Mouse (Mus musculus) liver, embryonic 15.5 days (tissue): Measurements from ENCODE around the gene Inhbb. TPM values are rescaled to one million over a fixed set of nuclear protein-coding genes. Genes with fewer than 3 reads are reported as not detected.

ENCODE experiments used
- ATAC-seq: fragments of 200-750 bp; cut with Nextera tagmentation; 2 replicates; pipeline ENCODE4 v1.8.0; 2017; ENCODE audit warnings: moderate number of reproducible peaks, mild to moderate bottlenecking, moderate library complexity; ENCODE audit not compliant: insufficient read depth
- H3K27ac ChIP-seq: fragments of 300-500 bp; sonication (generic); replicated peaks from 2 replicates; pipeline ENCODE4 v1.5.1; 2015; ENCODE audit warnings: mild to moderate bottlenecking, inconsistent platforms
- H3K27me3 ChIP-seq: fragments of 300-500 bp; sonication (generic); 2 replicates; pipeline ENCODE4 v1.6.1; 2015; ENCODE audit warnings: mild to moderate bottlenecking, inconsistent platforms
- H3K36me3 ChIP-seq: fragments of 300-500 bp; sonication (generic); replicated peaks from 2 replicates; pipeline ENCODE4 v1.6.1; 2015; ENCODE audit warnings: moderate library complexity, mild to moderate bottlenecking, inconsistent platforms
- H3K4me1 ChIP-seq: fragments of 300-500 bp; sonication (generic); replicated peaks from 2 replicates; pipeline ENCODE4 v1.6.1; 2015; ENCODE audit warnings: inconsistent platforms
- H3K4me2 ChIP-seq: fragments of 300-500 bp; sonication (generic); 2 replicates; pipeline ENCODE4 v1.6.1; 2015; ENCODE audit warnings: moderate library complexity, mild to moderate bottlenecking, inconsistent platforms
- H3K4me3 ChIP-seq: fragments of 300-500 bp; sonication (generic); replicated peaks from 2 replicates; pipeline ENCODE4 v1.5.1; 2015; ENCODE audit warnings: mild to moderate bottlenecking, inconsistent platforms
- H3K9ac ChIP-seq: fragments of 300-500 bp; sonication (generic); 2 replicates; pipeline ENCODE4 v1.6.1; 2015; ENCODE audit warnings: moderate library complexity, mild to moderate bottlenecking, inconsistent platforms
- H3K9me3 ChIP-seq: fragments of 300-500 bp; sonication (generic); replicated peaks from 2 replicates; pipeline ENCODE4 v1.6.1; 2016; ENCODE audit warnings: inconsistent platforms
- WGBS: fragments of 180-500 bp; shearing (Covaris S2); methylation state at CpG from one replicate; pipeline ENCODE4 v1.1.7; 2015; ENCODE audit warnings: mixed read lengths; ENCODE audit not compliant: insufficient replicate concordance; 5-methylcytosine and 5-hydroxymethylcytosine counted together
- polyA plus RNA-seq: library from polyadenylated mRNA; unstranded; fragments of >200 nt; fragmentation: Nextera tagmentation; extraction: Ambion mirVana; gene quantifications from 2 replicates; pipeline ENCODE4 v1.2.1, GENCODE M21; 2015

Gene Inhbb
- 0.09 TPM in 2 replicates for polyA plus RNA-seq

DNA sequence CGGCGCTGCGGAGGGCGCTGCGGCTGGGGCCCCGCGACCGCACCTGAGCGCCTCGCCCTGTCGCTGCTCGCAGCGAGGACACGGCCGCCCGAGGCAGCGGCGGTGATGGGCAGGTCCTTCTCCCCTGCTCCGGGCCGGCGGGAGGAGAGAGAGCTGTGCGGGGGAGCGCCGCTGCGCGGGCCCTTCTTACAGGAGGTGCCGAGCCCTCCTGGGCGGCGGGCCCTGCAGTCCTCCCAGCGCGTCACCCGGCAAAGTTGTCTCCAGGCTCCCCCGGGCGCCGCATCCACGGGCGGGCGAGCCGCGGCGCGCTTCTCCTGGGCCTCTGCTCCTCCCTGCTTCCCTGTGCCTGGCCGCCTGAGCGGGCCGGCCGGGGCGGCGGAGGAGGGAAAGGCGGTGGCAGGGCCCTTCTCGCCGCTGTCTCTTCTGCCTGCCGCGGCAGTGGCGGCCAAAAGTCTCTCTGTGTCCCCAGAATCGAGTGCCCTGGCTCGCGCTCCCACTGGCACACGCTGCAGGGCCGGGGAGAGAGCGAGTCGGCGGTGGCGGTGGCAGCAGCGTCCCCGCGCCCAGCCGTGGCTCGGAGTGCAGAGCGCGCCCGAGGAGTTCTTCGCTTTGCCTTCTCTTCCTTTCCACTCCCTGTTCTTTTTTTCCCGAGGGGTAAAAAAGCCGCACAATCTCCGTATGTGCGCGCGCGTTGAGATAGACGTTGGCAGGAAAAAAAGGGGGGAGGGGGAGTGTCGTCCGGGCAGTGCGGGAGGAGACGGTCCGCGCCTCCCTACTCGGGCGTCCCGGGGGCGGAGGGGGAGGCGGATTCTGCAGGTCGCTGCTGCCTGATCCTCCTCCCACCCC lies at the start of gene Inhbb:
Gene Inhbb, minus strand, starts transcription at position 673 of the 846 bp plus-strand sequence.
- peaks cover 21% of the 10 kb centered on the region; the same call in 1 of the 2 replicates for H3K4me1 ChIP-seq
- no peak within 1 kb of the TSS for H3K27ac ChIP-seq
- no peaks in the 10 kb centered on the region for H3K36me3 ChIP-seq
- H3K4me2 ChIP-seq, result peak within 1 kb of the TSS; percentile 70
- peak within 1 kb of the TSS; percentile 50 for H3K4me3 ChIP-seq
- H3K9ac ChIP-seq, result no peak within 1 kb of the TSS
- under 1% methylated on average over 78 of the region's 92 CpGs for WGBS
- ATAC-seq, result 0 out of 2 replicates have a peak, but pooled peaks have one; percentile 9
- peaks cover 91% of the 10 kb centered on the region for H3K27me3 ChIP-seq
- no peaks in the 10 kb centered on the region for H3K9me3 ChIP-seq

DNA sequence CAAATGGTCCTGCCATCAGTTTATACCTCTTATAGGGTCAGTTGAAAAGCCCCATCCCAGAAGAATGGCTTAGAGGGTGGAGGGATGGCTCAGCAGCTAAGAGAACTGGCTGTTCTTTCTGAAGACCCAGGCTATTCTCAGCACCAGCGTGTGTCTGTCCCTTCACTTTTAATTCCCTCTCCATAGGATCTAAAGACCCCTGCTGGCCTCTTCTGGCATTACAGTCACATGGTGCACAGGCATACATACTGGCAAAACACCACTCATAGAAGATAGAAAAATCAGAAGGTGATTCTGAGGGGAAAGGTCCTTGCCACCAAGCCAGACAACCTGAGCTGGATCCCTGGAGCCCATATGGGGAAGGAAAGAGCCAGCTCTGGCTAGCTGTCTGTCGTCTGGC lies 41.3 kb upstream of the Inhbb start:
- Histone ChIP-seq H3K4me1 (no peaks in the 10 kb centered on the region), H3K4me2 (no peak overlapping the region), H3K9me3 (no peaks in the 10 kb centered on the region), H3K9ac (no peak overlapping the region), H3K27me3 (peaks cover 13% of the 10 kb centered on the region), H3K4me3 (no peak overlapping the region), H3K27ac (no peak overlapping the region), H3K36me3 (no peaks in the 10 kb centered on the region)
- no peak for ATAC-seq
- 39% methylated on average over 2 of the region's 2 CpGs for WGBS

DNA sequence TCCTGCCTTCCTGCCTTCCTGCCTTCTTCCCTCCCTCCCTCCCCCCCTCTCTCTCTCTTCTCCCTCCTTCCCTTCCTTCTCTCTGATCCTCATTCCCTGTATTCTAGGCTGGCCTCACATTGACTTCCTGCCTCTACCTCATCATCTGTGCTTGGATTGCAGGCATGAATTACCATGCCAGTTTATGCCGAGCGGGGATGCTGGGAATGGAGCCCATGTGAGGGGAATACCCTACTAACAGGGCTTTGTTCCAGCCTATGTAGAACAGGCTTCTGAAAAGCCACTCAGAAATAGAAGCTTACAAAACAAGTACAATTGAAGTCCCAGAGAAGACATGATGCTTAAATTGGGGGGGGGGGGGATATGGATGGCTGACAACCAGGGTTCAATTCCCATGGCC lies 38.0 kb upstream of the Inhbb start:
- H3K4me3 ChIP-seq, result no peak overlapping the region
- H3K36me3 ChIP-seq, result no peaks in the 10 kb centered on the region
- H3K27me3 ChIP-seq, result peaks cover 25% of the 10 kb centered on the region
- H3K9me3 ChIP-seq, result no peaks in the 10 kb centered on the region
- H3K4me2 ChIP-seq, result no peak overlapping the region
- no peaks in the 10 kb centered on the region for H3K4me1 ChIP-seq
- WGBS, result 79% methylated on average over 2 of the region's 2 CpGs
- no peak overlapping the region for H3K9ac ChIP-seq
- H3K27ac ChIP-seq, result no peak overlapping the region
- no peak for ATAC-seq

DNA sequence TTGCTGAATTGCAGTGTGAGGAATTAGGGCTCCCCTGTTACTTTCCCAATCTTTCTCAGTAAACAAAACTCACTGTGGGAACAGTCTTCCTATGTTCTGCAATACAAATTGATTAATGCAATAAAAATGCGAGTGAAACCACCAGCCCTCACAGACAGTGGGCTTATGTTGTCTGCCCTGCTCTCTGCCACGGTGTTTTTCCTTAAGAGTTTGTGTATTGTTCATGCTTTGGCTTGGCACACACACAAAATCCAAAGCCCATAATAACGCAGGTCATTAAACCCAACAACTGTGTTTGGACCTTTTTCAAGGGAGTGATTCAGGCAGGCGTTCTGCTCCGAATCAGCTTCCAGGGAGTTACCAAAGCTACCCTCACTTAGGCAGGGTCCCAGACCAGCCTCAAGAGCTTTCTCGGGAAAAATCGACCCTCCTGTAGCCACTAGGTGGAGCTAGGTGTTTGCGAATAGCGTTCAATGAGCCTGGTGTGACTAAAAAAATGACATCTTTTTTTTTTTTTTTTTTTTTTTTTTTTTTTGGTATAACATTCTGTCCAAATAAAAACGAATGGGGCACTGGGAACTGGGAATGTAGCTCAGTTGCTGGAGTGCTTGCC lies 36.1 kb upstream of the Inhbb start:
- no peaks in the 10 kb centered on the region for H3K9me3 ChIP-seq
- H3K9ac ChIP-seq, result no peak overlapping the region
- no peak overlapping the region for H3K27ac ChIP-seq
- H3K4me1 ChIP-seq, result no peaks in the 10 kb centered on the region
- H3K4me2 ChIP-seq, result no peak overlapping the region
- ATAC-seq, result no peak
- 9% methylated on average over 10 of the region's 10 CpGs for WGBS
- no peak overlapping the region for H3K4me3 ChIP-seq
- peaks cover 25% of the 10 kb centered on the region for H3K27me3 ChIP-seq
- no peaks in the 10 kb centered on the region for H3K36me3 ChIP-seq

DNA sequence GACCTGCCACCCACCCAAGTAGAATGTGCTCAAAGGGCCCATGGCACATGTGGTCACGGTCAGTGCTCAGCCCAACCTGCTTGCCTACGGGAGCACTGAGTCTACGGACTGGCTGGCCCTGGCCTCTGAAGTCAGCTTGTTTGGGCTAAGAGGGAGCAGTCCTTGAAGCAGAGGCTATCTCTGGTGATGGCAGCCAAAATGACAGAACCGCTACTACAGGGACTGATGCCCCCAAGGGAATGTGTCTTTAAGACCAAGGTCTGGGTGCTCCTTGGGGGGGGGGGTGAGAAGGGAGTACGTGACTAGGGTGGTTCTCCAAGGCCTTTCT lies 35.4 kb upstream of the Inhbb start:
- WGBS, result 40% methylated on average over 5 of the region's 5 CpGs
- H3K9ac ChIP-seq, result no peak overlapping the region
- H3K36me3 ChIP-seq, result no peaks in the 10 kb centered on the region
- H3K9me3 ChIP-seq, result no peaks in the 10 kb centered on the region
- peak overlapping the region; percentile 26; the same call in 1 of the 2 replicates for H3K4me2 ChIP-seq
- H3K27me3 ChIP-seq, result peaks cover 24% of the 10 kb centered on the region
- ATAC-seq, result no peak
- no peak overlapping the region for H3K4me3 ChIP-seq
- no peak overlapping the region for H3K27ac ChIP-seq
- H3K4me1 ChIP-seq, result no peaks in the 10 kb centered on the region

DNA sequence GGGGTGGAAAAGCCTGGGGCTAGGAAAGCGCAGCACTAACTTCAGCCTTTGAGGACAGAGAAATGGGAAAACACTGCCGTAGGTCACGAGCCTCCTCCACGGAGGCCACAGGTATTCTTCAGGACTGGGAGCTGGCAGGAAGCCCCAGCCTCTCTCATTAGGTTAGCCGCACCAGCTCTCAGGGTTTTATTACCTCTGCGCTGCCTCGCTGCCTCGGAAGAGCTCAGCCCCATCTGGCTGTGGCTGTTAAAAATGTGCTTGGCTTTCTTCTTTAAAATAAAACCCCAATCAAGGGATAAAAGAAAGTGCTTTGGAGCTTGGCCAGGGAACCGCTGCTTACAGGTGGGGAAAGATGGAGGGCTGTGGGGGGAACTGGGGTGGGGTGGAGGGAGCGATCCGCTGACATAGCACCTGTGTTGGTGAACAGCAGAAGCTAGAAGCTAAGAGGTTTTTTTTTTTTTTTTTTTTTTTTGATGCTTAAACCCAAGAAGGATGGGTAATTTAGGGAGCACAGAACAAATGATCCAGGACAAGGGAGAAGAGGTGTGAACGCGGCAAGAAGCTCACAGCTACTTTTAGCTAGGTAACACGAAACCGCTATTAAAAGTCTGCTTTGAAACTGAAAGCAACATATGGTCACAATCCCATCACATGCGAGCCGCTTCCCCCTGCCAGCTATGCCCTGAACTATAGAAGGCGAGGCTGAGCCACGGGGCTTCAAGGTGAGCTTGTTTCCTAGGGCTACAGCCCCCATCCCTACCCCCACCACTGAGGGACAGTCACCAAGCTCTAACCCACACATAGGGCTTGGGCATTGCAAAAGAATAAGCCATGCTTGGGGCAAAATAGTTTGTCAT lies 34.9 kb upstream of the Inhbb start:
- Histone ChIP-seq H3K4me3 (no peak overlapping the region), H3K9ac (no peak overlapping the region), H3K4me1 (no peaks in the 10 kb centered on the region), H3K27me3 (peaks cover 20% of the 10 kb centered on the region), H3K36me3 (no peaks in the 10 kb centered on the region), H3K4me2 (peak overlapping the region; percentile 26; the same call in 1 of the 2 replicates), H3K9me3 (no peaks in the 10 kb centered on the region), H3K27ac (no peak overlapping the region)
- no peak for ATAC-seq
- WGBS, result 28% methylated on average over 19 of the region's 19 CpGs

DNA sequence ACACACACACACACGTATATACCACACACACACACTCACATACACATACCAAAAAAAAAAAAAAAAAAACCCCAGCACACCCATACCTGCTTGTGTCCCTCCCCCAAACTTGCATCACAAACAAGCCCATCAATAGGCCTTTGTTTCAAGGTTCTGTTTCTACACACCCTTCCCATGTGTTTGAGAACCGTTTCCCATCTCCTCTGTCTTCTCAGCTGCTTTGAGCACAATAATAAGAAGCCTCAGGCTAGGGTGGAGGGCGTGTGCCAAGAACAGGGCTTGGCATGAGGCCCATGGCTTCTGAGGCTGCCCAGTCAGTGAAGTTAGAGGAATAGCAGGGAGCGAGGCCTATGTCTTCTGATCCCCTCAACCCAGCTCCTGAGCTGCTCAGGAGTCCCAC lies 31.7 kb upstream of the Inhbb start:
- no peak for ATAC-seq
- Histone ChIP-seq H3K4me2 (no peak overlapping the region), H3K27me3 (peaks cover 12% of the 10 kb centered on the region), H3K4me1 (no peaks in the 10 kb centered on the region), H3K36me3 (no peaks in the 10 kb centered on the region), H3K27ac (no peak overlapping the region), H3K9me3 (no peaks in the 10 kb centered on the region), H3K4me3 (no peak overlapping the region), H3K9ac (no peak overlapping the region)
- 49% methylated on average over 4 of the region's 4 CpGs for WGBS

DNA sequence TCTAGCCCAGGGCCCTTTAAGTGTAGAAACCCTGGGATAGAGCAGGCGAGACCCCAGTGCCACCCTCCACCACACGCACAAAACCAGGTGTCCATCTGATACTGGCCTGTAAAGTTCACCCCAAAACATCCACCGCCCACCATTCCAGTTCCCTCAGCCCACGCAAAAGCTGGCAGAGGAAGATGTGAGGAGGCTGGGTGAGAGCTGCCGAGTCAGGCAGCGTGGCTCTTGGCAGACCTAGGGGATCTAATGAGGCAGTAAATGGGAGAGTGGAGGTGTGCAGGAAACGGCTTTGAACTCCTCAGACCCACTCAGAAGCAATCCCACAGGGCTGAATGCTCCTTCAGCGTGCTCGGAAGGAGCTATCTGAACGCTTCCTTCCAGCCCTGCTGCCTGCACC lies 29.4 kb upstream of the Inhbb start:
- Histone ChIP-seq H3K9me3 (no peaks in the 10 kb centered on the region), H3K9ac (no peak overlapping the region), H3K36me3 (no peaks in the 10 kb centered on the region), H3K4me3 (no peak overlapping the region), H3K4me1 (no peaks in the 10 kb centered on the region), H3K27ac (no peak overlapping the region), H3K27me3 (peaks cover under 1% of the 10 kb centered on the region; the same call in 1 of the 2 replicates), H3K4me2 (no peak overlapping the region)
- no peak for ATAC-seq
- 56% methylated on average over 10 of the region's 10 CpGs for WGBS

DNA sequence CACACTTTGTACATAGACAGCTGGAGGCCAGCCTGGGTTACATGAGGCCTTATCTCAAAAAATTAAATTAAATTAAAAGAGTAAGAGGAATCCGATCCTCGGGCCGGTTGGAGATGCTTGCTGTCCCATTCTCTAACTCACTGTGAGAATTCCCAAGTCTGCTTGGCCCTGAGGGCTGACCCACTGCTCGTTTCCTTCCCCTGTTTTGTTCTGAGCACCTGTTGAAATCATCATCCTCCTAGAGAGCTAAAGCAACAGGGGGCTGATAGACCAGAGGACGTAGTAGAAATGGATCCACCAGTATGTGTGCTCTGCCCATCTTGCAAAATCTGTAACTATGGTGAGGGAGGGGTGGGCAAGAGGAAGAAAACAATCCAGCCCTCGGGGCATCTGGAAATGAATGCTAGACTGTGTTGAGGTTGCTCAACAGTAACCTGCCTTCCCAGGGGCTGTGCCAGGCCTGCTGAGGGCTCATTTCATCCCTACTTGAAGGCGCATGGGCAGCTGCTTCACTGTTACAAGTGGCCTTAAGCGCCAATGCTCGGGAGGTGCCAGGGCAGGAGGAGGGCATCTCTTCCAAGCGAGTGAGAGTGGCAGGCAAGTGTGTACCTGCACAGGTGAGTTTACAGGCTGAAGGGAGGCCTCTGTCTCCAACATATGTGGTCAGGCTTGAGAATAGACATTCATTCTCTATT lies 28.8 kb upstream of the Inhbb start:
- no peak overlapping the region for H3K4me2 ChIP-seq
- no peak overlapping the region for H3K9ac ChIP-seq
- WGBS, result 66% methylated on average over 10 of the region's 10 CpGs
- H3K27ac ChIP-seq, result no peak overlapping the region
- no peaks in the 10 kb centered on the region for H3K27me3 ChIP-seq
- no peaks in the 10 kb centered on the region for H3K4me1 ChIP-seq
- H3K36me3 ChIP-seq, result no peaks in the 10 kb centered on the region
- no peaks in the 10 kb centered on the region for H3K9me3 ChIP-seq
- H3K4me3 ChIP-seq, result no peak overlapping the region
- no peak for ATAC-seq

DNA sequence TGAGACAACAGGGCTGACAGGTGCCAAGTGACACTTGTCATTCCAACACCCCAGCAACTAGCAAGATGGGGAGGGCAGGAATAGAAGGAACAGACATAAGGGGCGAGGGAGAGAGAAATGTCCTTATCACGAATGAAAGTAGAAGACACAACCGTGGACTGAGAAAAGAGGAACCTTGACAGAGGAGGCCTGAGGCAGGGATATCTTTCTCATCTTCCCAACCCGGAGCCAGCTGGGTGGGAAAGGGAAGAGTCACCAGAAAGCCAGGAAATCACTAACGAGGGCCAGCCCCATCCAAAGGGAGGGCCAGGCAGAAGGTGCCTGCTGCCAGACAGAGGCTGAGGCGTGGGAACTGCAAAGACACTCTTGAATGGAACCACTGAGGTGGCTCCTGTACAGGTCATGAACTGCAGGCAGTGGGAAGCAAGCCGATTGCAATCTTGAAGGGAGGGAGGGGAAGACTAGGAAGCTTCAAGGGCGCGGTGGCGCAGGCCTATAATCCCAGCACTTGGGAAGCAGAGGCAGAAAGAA lies 24.8 kb upstream of the Inhbb start:
- no peak overlapping the region for H3K4me2 ChIP-seq

More for the DNA sequence above, 24.8 kb upstream of the Inhbb start:
- no peak overlapping the region for H3K27ac ChIP-seq
- ATAC-seq, result no peak
- H3K9me3 ChIP-seq, result no peaks in the 10 kb centered on the region
- H3K4me1 ChIP-seq, result no peaks in the 10 kb centered on the region
- WGBS, result 29% methylated on average over 10 of the region's 10 CpGs
- H3K36me3 ChIP-seq, result no peaks in the 10 kb centered on the region
- no peak overlapping the region for H3K4me3 ChIP-seq
- no peaks in the 10 kb centered on the region for H3K27me3 ChIP-seq
- no peak overlapping the region for H3K9ac ChIP-seq
